Mouse (Mus musculus): ENCODE measurements around the gene Ccs.
A peak's percentile ranks its signal among the peaks of the same experiment; 100 is the strongest.
"Not testable (repeated sequence)": the region's sequence is repeated elsewhere in the genome, so short reads cannot be mapped to it uniquely, and the experiment has no call there.

Gene Ccs

DNA sequence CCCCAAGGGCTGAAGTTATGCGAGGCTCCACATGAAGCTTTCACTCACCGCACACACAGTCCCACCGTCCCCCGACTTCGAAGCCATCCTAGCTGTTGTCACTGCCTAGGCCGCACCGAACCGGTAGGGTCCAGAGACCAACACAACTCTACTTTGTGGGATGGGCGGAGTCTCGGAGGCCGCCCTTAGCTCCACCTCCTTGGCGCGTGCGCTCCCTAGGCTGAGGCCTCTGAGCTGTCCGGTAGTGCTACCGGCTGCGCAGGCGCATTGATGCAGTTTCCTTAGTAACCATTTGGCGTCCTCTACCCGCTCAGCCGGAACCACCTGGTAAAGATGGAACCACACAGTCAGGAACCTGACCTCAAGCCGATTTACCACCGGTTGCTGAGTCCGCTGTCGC, at the start of gene Ccs, which contains the start of gene Ccdc87:
Ccs (minus strand) TSS at position 184 of the 400 bp plus-strand sequence.
Ccdc87 (plus strand) TSS at position 218 of the 400 bp plus-strand sequence.
- DNase-seq (ENCODE audit: low spot score in 2 of 2): peak; percentile 93 to 95

DNA sequence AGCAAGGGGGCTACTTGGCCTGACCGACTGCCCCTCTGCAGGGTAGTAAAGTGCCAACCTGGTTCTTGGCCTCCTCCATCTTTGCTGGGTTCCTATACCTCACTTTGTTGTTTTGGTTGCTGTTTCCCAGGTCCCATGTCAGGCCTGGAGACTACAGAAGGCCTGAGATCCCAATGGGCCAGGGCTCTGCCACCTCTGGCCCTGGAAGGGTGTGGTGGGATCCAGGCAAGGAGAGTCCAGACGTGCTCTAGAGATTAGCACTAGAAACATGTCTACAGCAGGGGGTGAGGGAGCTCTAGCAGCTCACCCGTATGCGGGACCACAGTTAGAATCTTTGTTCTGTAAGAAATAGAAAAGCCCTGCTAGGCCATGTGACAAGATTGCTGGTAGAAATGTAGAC, 44.8 kb upstream of the Ccs start:
- DNase-seq (ENCODE audit: low spot score in 2 of 2): no peak

DNA sequence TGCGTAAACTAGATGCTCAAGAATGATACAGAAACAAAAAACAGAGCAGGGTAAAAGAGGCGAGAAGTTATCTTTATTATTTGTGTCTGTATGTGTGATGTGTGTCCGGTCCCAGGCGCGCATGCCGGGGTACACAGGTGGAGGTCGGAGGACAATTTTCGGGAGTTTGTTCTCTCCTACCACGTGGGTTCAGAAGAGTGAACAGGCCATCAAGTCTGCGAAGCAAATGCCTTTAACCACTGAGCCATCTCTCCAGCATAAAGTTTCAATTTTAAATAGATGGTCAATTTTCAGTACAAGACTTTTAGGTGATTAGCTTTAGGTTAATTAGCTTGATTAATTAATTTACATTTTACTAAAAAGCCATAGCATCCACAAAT, 40.2 kb upstream of the Ccs start:
- no peak for DNase-seq (ENCODE audit: low spot score in 2 of 2)

DNA sequence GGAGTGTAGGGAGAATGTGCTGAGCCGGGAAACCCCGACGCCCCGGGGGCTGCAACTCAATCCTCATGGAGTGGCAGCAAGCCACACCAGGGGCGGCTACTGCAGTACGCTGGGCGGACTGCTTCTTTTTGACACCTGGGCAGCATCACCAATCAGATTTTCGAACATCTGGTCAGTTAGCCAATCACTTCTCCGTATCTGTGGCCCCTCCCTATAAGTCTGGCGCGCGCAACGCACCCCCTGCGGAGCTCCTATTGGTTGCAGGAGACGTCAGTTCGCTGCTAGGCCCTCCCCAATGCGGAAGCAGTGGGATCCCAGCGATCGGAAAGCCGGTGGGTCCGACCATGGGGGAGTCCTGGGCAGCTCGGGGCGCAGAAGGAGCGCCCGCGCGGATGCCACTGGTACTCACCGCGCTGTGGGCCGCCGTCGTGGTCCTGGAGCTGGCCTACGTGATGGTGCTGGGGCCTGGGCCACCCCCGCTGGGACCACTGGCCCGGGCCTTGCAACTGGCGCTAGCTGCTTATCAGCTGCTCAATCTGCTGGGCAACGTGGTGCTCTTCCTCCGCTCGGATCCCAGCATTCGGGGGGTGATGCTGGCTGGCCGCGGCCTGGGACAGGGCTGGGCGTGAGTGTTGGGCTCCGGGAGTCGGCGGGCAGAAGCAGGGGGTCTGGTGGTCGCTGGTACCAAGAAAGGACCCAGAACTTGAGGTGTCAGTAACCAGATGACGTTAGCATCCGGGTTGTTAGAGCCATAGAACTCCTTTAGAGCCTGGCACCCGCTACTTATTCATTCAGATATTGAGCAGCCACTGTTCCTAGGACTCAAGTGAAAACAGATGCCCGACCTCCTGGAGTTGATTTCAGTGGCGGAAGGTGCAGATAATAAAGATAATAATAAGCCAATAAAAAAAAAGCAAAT, 39.5 kb upstream of the Ccs start, which contains the start of gene Zdhhc24:
Zdhhc24 (plus strand) TSS at position 264 of the 919 bp plus-strand sequence.
- peak; percentile 92 to 95 for DNase-seq (ENCODE audit: low spot score in 2 of 2)

DNA sequence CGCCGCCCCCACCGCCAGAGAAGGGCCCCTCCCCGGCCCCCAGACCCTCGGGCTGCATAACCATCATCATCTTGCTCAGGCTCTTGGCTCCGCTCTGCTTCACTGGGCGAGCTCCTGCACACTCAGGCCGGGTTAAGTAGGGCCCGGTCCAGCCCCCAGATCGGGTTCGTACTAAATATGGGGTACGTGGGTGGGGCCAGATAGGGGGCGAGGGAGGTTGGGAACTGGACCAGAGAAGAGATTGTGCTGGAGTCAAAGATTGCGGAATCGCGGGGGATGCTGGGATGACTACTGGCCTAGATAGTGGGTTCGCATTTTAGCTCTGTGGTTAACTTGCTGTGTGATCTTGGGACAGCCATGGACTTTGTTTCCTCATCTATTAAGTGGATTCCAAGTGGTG, 38.7 kb upstream of the Ccs start, which contains the start of gene Actn3:
Actn3 (minus strand) TSS at position 125 of the 400 bp plus-strand sequence.
- DNase-seq (ENCODE audit: low spot score in 2 of 2): peak in 1 of 2 experiments; percentile 48

DNA sequence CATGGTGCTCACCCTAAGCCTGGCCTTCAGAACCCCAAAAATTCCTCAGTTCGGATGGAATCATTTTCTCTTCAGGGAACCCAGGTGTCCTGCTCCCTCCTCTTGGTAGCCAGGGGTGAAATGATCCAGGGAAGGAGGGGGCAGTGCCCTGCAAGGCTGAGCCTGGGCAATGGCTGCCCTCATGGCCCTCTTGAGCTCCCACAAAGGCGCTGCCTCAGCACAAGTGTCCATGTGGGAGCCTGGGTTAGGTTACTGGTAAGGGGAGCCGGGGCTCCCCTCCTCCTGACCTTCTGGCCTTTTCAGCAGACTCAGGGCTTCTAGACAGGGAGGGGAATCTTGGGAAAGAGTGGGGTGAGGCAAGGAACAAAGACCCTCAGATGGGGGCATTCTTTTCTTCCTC, 37.6 kb upstream of the Ccs start:
- no peak for DNase-seq (ENCODE audit: low spot score in 2 of 2)

DNA sequence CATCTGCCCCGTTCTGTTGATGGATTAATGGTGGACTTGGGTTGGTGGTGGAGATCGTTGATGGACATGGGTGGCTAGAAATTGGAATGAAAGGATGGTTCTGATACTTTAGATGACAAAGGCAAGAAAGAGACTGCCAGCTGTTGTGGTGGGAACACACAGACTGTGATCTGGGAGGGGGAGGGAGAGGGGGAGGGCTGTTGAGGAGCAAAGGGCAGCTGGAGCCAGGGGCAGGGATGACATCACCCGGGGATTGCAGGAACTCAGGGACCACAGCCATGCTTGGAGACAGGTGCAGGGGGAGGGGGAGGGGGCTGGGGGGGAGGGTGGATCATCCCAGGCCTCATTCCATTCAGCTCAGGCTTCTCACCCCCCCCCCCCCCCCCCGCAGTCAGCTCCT, 37.1 kb upstream of the Ccs start:
- DNase-seq (ENCODE audit: low spot score in 2 of 2): no peak

DNA sequence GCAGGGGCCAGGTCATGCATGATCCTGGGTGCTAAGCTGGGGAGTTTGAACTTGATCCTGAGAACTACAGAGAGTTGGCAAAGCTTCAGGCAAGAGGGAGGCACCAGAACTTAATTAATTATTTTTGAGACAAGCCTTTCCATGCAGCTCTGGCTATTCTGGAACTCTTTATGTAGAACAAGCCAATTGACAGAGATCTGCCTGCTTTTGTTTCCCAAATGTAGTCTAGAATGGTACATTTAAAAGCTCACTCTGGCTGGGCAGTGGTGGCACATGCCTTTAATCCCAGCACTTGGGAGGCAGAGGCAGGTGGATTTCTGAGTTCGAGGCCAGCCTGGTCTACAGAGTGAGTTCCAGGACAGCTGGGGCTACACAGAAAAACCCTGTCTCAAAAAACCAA, 35.5 kb upstream of the Ccs start:
- DNase-seq (ENCODE audit: low spot score in 2 of 2): not testable (repeated sequence)

DNA sequence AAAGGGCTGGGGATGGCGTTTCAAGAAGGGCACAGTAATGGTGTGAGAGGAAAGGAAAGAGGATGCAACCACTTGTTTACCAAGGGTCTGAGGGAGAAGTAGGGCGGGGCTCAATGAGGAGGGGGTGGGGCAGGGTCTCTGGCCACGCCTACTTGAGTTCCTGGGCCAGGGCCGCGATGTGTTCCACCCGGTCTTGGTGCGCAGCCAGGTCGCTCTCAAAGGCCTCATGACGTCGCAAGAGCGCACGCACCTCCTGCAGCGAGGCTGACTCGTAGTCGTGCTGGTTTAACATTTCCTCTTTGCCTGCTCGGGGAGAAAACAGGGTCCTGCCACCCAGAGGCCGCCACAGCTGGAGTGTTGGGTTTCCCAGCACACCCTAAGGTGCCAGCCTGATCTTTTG, 26.0 kb upstream of the Ccs start:
- DNase-seq (ENCODE audit: low spot score in 2 of 2): no peak

DNA sequence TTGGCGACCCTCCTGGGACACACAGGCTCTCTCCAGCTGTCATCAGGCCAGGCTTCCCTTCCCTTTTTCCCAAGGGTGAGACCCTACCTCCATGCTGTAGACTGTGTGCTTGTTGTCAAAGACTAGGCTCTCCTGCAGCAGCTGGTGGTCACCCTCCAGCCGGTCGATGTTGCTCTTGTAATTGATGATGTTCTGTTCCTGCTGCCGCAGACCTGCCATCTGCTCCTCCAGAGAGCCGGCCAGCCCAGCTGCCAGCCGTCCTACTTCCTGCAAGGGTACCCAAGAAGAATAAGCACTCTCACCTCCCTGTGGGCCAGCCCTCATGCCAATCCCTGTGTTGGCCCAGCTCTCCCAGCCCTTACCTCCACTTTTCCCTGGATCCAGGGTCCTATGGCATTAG, 23.9 kb upstream of the Ccs start:
- DNase-seq (ENCODE audit: low spot score in 2 of 2): no peak

DNA sequence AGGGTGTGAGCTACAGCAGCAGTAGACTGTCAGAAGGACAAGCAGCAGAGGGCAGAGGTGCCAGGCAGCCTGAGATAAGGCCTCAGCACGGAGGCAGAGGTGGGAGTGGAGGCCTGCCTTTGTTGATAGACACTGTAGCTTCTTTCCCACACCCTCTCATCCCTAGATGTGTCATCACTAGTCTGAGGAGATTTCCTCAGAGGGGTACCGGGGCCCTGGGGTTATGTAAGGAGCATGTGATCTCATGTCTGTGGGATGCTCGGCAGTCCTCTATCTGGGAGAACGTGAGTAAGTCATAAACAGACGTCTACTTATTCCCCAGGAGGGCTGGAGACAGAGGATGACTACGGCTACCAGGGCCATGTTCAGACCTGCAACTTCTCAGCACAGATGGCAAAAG, 19.9 kb upstream of the Ccs start:
- no peak for DNase-seq (ENCODE audit: low spot score in 2 of 2)

DNA sequence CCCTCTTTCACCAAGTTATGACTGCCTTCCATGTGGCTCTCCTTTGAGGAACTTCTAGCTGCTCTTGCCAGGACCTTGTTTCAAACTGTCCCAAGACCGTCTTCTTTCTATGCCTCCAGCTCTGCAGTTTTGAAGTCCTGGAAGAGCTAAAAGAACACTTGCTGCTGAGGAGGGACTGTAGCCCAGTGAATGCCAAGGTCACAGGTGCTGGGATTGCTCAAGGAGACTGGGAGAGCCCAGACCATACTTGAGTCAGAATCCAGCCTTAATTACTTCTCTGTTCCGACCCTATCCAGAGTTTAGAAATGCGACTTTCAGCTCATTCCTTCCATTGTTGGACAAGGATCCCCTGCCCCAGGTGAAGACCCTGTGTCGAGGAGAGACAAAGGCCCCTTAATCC, 16.8 kb upstream of the Ccs start:
- no peak for DNase-seq (ENCODE audit: low spot score in 2 of 2)

DNA sequence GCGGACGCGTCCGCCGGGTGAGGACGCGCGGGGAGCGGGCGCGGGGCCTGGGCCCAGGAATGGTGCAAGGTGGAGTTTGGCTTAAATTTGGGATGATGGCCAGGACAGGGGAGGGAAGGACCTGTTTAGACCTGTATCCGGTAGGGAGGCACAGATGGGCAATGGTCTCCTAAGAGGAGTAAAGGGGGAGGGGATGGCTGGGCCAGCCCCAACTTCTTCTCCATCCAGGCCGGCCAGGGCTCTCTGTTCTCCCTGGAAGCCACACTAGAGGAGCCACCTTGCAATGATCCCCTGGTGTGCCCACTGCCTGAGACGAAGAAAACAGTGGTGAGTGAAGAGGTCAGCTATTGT, 16.3 kb upstream of the Ccs start:
- no peak for DNase-seq (ENCODE audit: low spot score in 2 of 2)

DNA sequence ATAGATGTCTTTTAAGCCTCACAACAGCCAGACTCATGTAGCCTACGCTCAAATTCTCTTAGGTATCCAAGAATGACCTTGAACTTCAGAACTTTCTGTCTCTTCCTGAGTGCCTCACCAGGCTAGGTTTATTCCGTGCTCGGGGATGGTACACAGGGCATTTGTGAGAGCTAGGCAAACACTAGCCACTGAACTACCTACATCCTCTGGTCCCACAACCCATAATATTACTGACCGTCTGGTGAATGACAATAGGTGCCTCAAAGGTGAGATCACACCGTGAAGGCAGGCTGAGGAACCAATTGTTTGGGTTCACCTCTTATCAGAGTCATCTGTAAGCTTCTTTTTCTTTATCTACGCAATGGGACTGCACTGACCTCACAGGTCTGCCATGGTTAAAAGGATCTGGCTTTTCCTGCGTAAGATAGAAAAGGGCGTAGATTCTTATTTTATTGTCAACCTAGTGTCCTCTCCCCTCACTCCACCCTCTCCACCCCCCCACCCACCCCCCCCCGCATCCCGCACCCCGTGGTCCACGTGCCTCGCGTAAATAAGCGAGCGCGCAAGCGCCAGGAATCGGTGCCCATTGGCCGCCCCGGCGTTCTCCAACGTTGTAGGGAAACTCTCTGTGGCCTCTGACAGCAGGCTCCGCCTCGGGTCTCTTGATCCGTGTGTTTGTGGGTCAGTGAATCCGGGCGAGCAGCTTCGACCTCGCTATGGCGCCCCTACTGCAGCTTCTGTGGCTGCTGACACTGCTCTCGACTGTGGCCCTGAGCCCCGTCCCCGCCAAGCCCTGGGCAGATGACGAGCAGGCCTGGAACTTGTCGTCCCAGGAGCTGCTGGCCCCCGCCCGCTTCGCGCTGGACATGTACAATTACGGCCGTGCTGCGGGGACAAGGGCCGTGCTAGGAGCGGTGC, 15.7 kb upstream of the Ccs start, which contains the start of gene Ctsf:
Ctsf (plus strand) TSS at position 579 of the 918 bp plus-strand sequence.
- peak; percentile 81 to 87 for DNase-seq (ENCODE audit: low spot score in 2 of 2)

DNA sequence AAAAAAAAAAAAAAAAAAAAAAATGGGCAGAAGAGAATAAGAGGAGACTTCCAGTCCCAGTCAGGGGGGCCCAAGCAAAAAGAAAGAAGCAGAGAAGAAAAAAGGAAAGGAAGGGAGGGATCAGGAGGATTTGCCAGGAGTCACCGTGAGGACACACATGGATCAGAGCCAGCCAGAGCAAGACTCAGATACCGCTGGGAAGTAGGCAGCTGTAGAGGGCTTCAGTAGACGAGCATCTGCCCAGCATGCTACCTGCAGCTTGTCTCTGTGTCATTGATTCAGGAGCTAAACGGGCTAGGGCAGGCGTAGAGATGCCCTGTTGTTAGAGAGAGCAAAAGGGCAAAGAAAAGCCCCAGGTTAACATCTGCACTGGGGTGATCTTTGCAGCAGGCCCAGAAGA, 11.1 kb upstream of the Ccs start:
- no peak for DNase-seq (ENCODE audit: low spot score in 2 of 2)

DNA sequence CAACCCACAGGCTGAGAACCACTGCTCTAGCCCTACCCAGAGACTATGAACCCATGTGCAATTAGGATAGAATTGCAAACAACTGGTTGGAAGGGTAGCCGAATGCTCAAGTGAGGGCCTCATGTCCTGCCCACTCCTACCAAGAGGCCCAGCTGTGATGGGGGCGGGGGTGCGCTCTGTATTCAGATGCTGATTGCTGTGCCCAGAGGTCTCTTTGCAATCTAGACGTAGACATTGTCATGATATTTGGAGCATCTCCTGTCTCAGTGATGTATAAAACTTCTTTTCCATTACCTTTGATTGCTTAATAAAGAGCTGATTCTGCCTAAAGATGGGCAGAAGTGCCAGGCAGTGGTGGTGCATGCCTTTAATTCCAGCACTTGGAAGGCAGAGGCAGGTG, 10.7 kb upstream of the Ccs start:
- DNase-seq (ENCODE audit: low spot score in 2 of 2): no peak

DNA sequence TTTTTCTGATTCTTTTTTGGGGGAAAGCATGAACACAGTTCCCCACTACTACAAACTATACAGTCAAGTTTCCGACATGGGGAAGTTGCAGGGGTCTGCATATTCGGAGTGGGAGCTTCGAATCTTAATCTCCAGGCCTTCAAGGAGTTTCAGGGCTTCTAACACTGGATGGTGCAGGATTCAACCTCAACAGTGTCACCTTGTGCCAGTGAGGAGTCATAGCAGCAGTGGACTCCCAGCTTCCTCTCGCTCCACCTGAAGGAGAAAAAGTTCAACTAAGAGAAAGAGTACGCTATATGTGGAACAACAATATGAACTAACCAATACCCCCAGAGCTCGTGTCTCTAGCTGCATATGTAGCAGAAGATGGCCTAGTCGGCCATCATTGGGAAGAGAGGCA, 8.4 kb upstream of the Ccs start:
- no peak for DNase-seq (ENCODE audit: low spot score in 2 of 2)

DNA sequence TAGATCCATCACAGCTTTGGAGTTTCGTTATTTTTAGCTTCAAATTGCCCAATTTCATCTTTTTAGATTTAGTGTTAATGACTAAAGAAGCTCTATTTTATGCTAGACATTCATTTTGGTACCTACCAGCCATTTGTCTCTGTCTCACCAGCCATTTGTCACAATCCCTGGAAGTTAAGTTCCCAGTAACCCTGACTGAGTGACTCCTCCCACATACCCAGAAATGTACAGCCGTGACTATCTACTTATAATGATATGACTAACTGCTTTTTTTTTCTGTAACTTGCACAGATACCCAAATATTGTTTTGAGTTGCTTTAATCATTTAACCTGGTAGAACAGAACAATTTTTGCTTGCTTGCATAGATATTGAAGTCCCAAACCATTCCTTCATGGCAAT, 6.7 kb upstream of the Ccs start:
- DNase-seq (ENCODE audit: low spot score in 2 of 2): no peak

DNA sequence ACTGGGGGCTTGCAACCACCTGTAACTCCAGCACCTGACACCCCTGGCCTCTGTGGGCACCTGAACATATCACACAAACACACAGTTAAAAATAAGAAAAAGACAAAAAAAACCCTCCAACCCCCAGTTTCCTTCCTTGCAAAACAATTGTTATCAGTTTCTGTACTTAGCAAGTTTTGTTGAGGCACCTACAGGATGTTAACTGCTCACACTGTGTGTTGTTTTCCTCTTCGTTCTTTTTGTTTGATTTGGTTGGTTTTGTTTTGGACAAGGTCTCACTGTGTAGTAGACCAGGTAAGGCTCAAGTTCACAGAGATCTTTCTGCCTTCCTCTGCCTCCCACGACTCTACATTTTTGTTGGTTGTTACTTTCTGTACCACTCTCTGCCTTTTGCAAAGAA, 3.5 kb upstream of the Ccs start:
- no peak for DNase-seq (ENCODE audit: low spot score in 2 of 2)

DNA sequence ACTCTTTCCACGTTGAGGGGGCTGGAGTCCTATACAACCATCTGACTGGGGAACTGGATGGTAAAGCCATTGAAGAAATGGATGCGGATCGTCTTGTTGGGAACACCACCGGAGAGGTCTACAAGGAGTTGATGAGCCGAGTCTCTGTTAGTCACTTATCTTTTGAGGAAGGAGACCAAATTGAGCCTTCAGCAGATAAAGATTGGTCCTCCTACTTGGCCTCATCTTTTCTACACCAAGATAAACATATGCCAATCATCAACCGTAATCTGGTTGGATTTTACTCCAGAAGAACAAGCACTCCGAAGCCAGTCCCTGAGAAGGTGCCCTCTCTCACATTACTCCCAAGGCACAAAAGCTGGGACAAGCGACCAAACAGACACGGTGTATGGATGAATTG, 1.7 kb upstream of the Ccs start:
- no peak for DNase-seq (ENCODE audit: low spot score in 2 of 2)

DNA sequence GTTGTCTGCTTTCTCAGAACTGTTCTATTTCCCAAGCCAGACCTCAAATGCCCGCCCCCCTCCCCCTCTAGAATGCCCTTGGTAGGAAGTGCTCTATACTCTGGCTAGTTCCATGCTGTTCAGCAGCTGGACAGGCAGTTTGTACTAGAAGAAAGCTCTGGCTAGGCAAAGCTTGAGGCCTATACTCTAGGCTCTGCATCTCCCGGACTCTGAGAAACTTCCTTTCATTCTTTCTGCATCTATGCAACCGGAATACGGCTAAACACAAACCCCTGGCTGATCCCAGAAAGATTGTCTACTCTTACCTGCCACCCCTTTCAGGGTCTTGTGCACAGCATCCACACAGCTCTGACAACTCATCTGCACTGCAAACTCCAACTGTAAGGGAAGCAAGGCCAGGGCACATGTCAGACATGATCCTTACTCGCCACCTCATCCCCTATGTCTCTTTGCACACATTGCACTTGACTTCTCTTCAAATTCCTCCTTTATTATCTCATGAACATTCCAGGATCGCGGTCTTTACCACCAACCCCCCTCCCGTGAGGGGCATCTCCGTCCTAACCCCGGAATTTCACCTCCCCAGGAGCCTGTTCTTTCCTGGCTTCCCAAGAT, 499 bp downstream of the Ccs start:
- no peak for DNase-seq (ENCODE audit: low spot score in 2 of 2)

DNA sequence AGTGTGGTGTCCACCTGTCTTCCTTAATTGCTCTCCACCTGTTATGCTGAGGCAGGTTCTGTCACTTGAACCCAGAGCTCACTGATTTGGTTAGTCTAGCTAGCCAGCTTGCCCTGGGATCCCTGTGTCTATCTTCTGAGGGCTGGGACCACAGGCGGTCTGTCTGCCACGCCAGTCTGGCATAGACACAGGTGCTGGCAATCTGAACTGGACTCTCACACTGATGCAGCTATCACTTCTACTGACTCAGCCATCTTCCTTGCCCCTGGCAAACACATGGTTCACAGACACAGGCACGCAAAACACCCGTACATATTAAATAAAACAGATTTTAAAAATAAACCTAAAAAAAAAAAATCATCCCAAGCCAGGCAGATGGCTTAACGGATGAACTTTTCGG, 2.1 kb downstream of the Ccs start:
- DNase-seq (ENCODE audit: low spot score in 2 of 2): no peak

Measured in urinary bladder, postnatal 4 days (tissue).